Mouse (Mus musculus): ENCODE data around the gene Rcsd1.

DNA sequence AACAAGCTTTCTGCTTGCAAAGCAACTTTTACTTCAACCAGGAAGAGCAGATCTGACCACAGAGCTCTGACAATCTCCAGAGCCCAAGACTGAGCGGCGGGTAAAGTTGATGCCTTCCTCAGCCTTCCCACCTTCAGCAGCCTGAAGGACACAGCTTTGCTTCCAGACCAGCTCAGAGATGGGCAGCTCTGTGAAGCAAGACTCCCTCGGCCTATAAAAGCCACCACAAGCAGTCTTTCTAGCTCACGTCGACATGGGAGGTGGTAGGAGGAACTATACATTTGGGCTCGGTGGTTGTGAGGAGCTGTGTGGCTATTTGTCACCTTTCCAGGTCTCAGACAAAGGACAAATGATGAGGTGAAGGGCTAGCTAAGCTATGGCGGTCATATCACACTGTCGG, 11.9 kb downstream of the Rcsd1 start:
- TF ChIP-seq POLR2A (IDR thresholded peaks at IDR 0.05; ENCODE audit: insufficient read length, low read depth), result no peak
- TF ChIP-seq MAX (IDR thresholded peaks at IDR 0.05; ENCODE audit: low read depth), result no peak
- TF ChIP-seq USF1 (IDR thresholded peaks at IDR 0.05; ENCODE audit: low read depth), result no peak
- no peak for TF ChIP-seq POLR2AphosphoS2 (IDR thresholded peaks at IDR 0.05; ENCODE audit: insufficient read length, low read depth)

Measured in myocyte (in vitro differentiated cells).